Mouse (Mus musculus) gastrocnemius, postnatal 25 days (tissue): Measurements from ENCODE around the gene Scgb2b3. TPM values are rescaled to one million over a fixed set of nuclear protein-coding genes. Genes with fewer than 3 reads are reported as not detected.

Experiments used
- DNase-seq: peaks from one replicate; pipeline ENCODE4 v3.0.0; 2022
- long read RNA-seq, 2 experiments: library from polyadenylated mRNA; stranded (forward); transcript quantifications; one replicate each; pipeline ENCODE4 v2.0.0; 2021
- total RNA-seq, 2 experiments: library from RNA; stranded (reverse); gene quantifications; 1 replicate in 1 of 2; 2 replicates in 1 of 2; pipeline ENCODE4 v1.2.3; 2021

Scgb2b3 gene
- not detected for total RNA-seq
- long read RNA-seq, experiment 1, result 0 reads
- long read RNA-seq, experiment 2, result 0 reads

DNA sequence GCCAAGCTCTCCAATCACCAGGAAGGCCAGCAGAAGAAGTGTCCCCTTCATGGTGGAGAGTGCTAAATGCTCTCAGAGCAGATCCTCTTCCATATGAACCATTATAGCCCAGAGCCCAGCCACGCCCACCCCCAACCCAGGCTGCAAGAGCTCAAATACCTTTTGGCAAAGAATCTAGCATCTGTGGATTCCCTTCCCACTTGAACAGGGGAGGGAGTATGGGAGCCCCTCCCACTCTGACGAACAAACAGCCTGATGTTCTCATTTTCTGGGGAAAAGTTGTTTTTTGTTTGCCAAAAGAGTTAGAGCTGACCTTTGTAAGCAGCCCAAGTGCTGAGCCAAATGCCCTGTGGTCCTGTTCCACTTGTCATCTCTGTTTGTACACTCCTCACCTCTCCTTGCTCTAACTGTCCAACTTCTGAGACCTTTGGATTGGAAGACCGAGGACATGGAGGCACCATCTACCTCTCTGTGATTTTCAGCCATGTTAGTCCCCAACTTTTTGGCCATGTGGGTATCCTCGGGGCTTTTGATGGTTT, at the start of gene Scgb2b3:
Scgb2b3 (minus strand) TSS at position 51 of the 539 bp plus-strand sequence.
- no peak for DNase-seq

DNA sequence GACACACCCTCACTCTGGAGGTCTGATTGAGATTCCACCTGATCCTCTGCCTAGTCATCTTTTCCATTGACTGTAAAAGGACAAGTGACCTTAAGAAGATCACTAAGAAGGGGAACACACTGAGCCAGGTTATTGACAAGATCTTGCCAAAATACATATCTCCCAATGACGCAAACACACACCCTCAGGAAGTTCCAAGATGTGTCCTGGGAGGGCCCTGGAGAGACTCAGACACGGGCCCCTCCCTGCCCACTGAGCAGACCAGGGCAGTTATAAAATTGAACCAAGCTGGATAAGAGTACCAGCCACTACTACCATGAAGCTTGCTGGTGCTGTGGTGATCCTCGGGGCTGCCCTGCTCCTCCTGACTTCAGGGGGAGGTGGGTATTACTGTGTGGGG, 13.4 kb upstream of the Scgb2b3 start, which contains the start of gene Scgb1b3:
Scgb1b3 (plus strand) TSS at position 301 of the 400 bp plus-strand sequence.
- DNase-seq, result no peak

Other genes with a start within 250 kb of the Scgb2b3 start
- gene Hpn, start 246.8 kb downstream of the Scgb2b3 start, total RNA-seq, result 10 to 100 TPM; 15.5 to 17.3 TPM
- 100 to 1,000 TPM; 787 to 821 TPM for gene Scn1b, start 235.1 kb downstream of the Scgb2b3 start, total RNA-seq
- gene Gramd1a, start 206.2 kb downstream of the Scgb2b3 start, total RNA-seq, result 10 to 100 TPM; 40.5 to 41.2 TPM
- not detected for gene Scgb2b2, start 71.6 kb downstream of the Scgb2b3 start, total RNA-seq
- gene Scgb1b2, start 70.3 kb downstream of the Scgb2b3 start, total RNA-seq, result not detected
- not detected for gene Scgb1b3, start 13.5 kb upstream of the Scgb2b3 start, total RNA-seq